Mouse (Mus musculus) bone marrow, adult 2 months (tissue): ENCODE measurements around the gene Gne.

Experiments used
- CTCF ChIP-seq: fragments of 200-500 bp; IDR thresholded peaks from 2 replicates; pipeline ENCODE4 v1.5.1; 2011; ENCODE audit warnings: low read length, control low read depth; ENCODE audit not compliant: control insufficient read depth, insufficient read depth
- POLR2A ChIP-seq: fragments of 200-500 bp; IDR thresholded peaks from 2 replicates; pipeline ENCODE4 v1.6.1; 2011; ENCODE audit warnings: low read depth, mild to moderate bottlenecking, control low read depth, low read length, borderline replicate concordance; ENCODE audit not compliant: control insufficient read depth

DNA sequence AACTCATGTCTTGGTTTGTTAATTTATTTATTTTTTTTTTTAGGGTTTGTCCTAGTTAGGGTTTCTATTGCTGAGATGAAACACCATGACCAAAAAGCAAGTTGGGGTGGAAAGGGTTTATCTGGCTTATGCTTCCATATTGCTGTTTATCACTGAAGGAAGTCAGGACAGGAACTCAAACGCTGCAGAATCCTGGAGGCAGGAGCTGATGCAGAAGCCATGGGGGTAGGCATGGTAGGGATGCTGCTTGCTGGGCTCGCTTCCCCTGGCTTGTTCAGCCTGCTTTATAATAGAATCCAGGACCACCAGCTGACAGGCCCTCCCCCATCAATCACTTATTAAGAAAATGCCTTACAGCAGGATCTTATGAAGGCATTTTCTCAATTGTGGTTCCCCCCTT is 73.1 kb downstream of the Gne start:
- TF ChIP-seq CTCF = no peak
- no peak for TF ChIP-seq POLR2A
